Mouse (Mus musculus) lung, postnatal 25 days (tissue): ENCODE data around the gene Fancc.
A peak's percentile ranks its signal among the peaks of the same experiment; 100 is the strongest.

ENCODE experiments used
- DNase-seq: peaks from one replicate; pipeline ENCODE4 v3.0.0; 2022; ENCODE audit warnings: low spot score

Fancc gene

GRCm38 (mm10) chr13:63262168-63262957, 234.7 kb downstream of the Fancc start:
- DNase-seq: no peak

GRCm38 (mm10) chr13:63261676-63262075, 235.4 kb downstream of the Fancc start:
- DNase-seq: no peak

- DNase-seq: no peak
Measured at GRCm38 (mm10) chr13:63260753-63261631, 236.1 kb downstream of the Fancc start.

- no peak for DNase-seq
Measured at GRCm38 (mm10) chr13:63260133-63260532, 236.9 kb downstream of the Fancc start.

GRCm38 (mm10) chr13:63258671-63259070, 238.4 kb downstream of the Fancc start:
- DNase-seq: no peak

GRCm38 (mm10) chr13:63258167-63258582, 238.9 kb downstream of the Fancc start:
- DNase-seq: no peak

GRCm38 (mm10) chr13:63256807-63257206, 240.3 kb downstream of the Fancc start:
- peak; percentile 86 for DNase-seq

GRCm38 (mm10) chr13:63256146-63256545, 240.9 kb downstream of the Fancc start:
- no peak for DNase-seq

- peak; percentile 87 for DNase-seq
Measured at GRCm38 (mm10) chr13:63255519-63256011, 241.5 kb downstream of the Fancc start.

- DNase-seq: no peak
Measured at GRCm38 (mm10) chr13:63253886-63254636, 243.0 kb downstream of the Fancc start.

- DNase-seq: no peak
Measured at GRCm38 (mm10) chr13:63253147-63253546, 243.9 kb downstream of the Fancc start.

GRCm38 (mm10) chr13:63252295-63253010, 244.6 kb downstream of the Fancc start:
- DNase-seq: no peak

- DNase-seq: no peak
Measured at GRCm38 (mm10) chr13:63251118-63251889, 245.8 kb downstream of the Fancc start.

GRCm38 (mm10) chr13:63250441-63250980, 246.6 kb downstream of the Fancc start:
- DNase-seq: no peak

GRCm38 (mm10) chr13:63249741-63250431, 247.2 kb downstream of the Fancc start:
- no peak for DNase-seq

- no peak for DNase-seq
Measured at GRCm38 (mm10) chr13:63249171-63249570, 247.9 kb downstream of the Fancc start.

- DNase-seq: no peak
Measured at GRCm38 (mm10) chr13:63248318-63248717, 248.8 kb downstream of the Fancc start.

GRCm38 (mm10) chr13:63247631-63248030, 249.4 kb downstream of the Fancc start:
- no peak for DNase-seq

- no peak for DNase-seq
Measured at GRCm38 (mm10) chr13:63247041-63247440, 250.0 kb downstream of the Fancc start.
